Mouse (Mus musculus): ENCODE results near the gene Olfr1258. TPM values are rescaled to one million over a fixed set of nuclear protein-coding genes. Genes with fewer than 3 reads are reported as not detected.
"Not testable (repeated sequence)": the region's sequence is repeated elsewhere in the genome, so short reads cannot be mapped to it uniquely, and the experiment has no call there.

Olfr1258 gene
- not detected in 2 replicates for polyA plus RNA-seq (2015; fragmentation: Nextera tagmentation; extraction: Ambion mirVana)

DNA sequence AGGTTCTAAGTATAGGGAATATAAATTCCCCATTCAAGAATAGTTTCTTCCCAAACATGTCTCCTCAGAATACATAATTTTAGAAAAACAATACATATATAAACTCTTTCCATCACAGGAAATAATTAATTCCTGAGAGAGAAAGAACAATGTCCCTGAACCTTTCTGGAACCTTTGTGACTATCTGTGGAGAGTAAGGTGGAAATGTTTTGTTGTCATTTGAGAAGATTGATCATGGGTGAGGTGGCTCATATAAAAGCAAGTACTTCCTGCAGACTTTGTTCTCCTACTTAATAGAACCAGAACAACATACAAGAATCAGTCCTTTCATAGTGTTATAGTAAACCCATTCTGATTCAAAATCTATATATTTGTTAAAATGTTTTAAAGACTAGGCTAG, at the start of gene Olfr1258:
TSS of gene Olfr1258 (plus strand) at position 301 of the 400 bp plus-strand sequence.
- H3K36me3 ChIP-seq (replicated peaks), result no peaks in the 10 kb centered on the region
- no peak within 1 kb of the TSS for H3K4me3 ChIP-seq
- no peaks in the 10 kb centered on the region for H3K9me3 ChIP-seq
- H3K4me1 ChIP-seq, result no peaks in the 10 kb centered on the region
- no peak within 1 kb of the TSS for H3K4me2 ChIP-seq
- no peak for ATAC-seq (replicated peaks)
- no peak within 1 kb of the TSS for H3K27ac ChIP-seq
- no peak within 1 kb of the TSS for H3K9ac ChIP-seq
- H3K27me3 ChIP-seq (replicated peaks), result no peaks in the 10 kb centered on the region

DNA sequence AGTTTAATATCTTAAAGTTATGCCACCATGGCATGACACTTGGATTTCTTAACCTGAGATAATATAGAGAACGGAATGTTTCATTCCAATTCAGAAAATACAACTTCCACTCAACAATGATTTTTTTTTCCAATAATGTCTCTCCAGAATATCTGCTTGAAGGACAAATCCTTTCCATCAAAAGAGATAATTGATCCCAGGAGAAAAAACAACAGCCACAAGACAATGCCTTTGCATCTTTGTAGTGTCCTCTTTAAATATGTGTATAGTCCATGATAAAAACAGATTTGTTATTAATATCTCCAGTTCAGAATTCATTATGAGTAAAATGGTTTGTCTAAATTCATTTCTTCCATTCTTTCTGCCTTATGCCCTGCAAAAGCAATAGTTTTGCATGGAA, 49.0 kb upstream of the Olfr1258 start, which contains the start of gene Olfr1257:
TSS of gene Olfr1257 (plus strand) at position 301 of the 400 bp plus-strand sequence.
- no peak within 1 kb of the TSS for H3K4me2 ChIP-seq
- 96% methylated on average over 1 of the region's 1 CpGs for WGBS
- no peaks in the 10 kb centered on the region for H3K27me3 ChIP-seq (replicated peaks)
- H3K4me1 ChIP-seq, result no peaks in the 10 kb centered on the region
- no peak within 1 kb of the TSS for H3K27ac ChIP-seq
- H3K4me3 ChIP-seq, result no peak within 1 kb of the TSS
- H3K36me3 ChIP-seq (replicated peaks), result no peaks in the 10 kb centered on the region
- H3K9ac ChIP-seq, result no peak within 1 kb of the TSS
- no peaks in the 10 kb centered on the region for H3K9me3 ChIP-seq
- ATAC-seq (replicated peaks), result no peak

DNA sequence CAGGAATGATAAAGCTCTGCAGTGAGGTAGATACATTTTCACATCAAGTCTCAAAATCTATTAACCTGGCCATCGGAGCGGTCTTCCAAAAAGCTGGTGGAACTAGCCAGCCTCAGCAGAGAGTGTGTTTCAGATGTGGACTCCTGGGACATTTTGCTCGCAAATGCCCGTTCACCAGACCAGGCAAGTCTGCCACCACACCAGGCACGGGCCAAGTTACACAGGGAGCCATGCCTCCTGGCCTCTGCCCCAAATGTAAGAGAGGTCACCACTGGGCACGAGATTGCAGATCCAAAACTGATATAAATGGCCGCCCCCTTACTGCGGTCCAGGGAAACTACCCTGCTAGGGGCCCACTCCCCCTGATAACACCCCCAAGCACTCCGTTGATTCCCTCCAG, 14.5 kb upstream of the Olfr1258 start:
- not testable (repeated sequence) for H3K27me3 ChIP-seq (replicated peaks); H3K4me2 ChIP-seq; ATAC-seq (replicated peaks); H3K4me3 ChIP-seq; H3K9me3 ChIP-seq; H3K36me3 ChIP-seq (replicated peaks); H3K9ac ChIP-seq; H3K27ac ChIP-seq; H3K4me1 ChIP-seq
- WGBS, result 93% methylated on average over 9 of the region's 9 CpGs

DNA sequence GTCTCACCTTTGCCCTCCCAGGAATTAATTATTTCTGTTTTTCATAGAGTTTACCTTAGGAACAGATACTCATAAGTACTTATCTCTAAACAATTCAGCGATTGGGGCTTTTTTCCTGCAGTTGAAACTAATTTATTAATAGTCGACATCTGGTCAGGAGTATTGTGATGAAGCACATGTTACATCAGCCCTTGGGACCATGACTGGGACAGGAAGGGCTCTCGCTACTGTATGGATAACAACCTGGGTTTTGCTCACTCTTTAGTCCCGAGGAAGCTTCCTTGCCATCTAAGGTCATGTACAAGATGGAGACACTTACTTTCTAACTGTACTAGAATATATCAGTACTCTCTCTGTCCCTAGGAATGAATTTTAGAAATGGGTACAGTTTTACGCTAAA, 21.5 kb downstream of the Olfr1258 start, which contains the start of gene Olfr1259:
TSS of gene Olfr1259 (minus strand) at position 101 of the 400 bp plus-strand sequence.
- no peaks in the 10 kb centered on the region for H3K36me3 ChIP-seq (replicated peaks)
- ATAC-seq (replicated peaks), result no peak
- no peak within 1 kb of the TSS for H3K27ac ChIP-seq
- no peak within 1 kb of the TSS for H3K4me2 ChIP-seq
- H3K4me1 ChIP-seq, result no peaks in the 10 kb centered on the region
- no peaks in the 10 kb centered on the region for H3K27me3 ChIP-seq (replicated peaks)
- WGBS, result 88% methylated on average over 5 of the region's 5 CpGs
- H3K9me3 ChIP-seq, result no peaks in the 10 kb centered on the region
- H3K4me3 ChIP-seq, result no peak within 1 kb of the TSS
- no peak within 1 kb of the TSS for H3K9ac ChIP-seq

DNA sequence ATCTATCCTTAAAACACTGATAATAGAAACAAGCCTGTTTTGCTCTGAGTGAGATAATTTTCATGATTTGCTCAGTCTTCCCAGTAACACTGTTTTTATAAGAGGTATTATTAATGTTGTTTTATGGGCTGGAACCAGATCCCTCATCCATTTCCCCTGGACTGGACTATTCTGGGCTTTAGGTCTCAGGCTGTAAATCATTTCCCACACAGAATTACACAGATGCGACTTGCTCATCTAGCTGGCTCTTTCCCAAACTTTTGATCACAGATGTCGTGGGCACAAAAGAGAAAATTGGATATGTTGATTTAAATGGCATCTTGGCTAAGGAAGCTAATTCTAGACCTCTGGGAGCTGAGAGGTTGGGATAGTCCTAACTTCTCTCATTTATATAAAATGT, 47.1 kb downstream of the Olfr1258 start, which contains the start of gene Olfr1260:
TSS of gene Olfr1260 (plus strand) at position 157 of the 400 bp plus-strand sequence.
- no peaks in the 10 kb centered on the region for H3K4me1 ChIP-seq
- no peak within 1 kb of the TSS for H3K27ac ChIP-seq
- H3K4me3 ChIP-seq, result no peak within 1 kb of the TSS
- WGBS, result 73% methylated on average over 2 of the region's 2 CpGs
- H3K27me3 ChIP-seq (replicated peaks), result no peaks in the 10 kb centered on the region
- H3K9ac ChIP-seq, result no peak within 1 kb of the TSS
- H3K36me3 ChIP-seq (replicated peaks), result no peaks in the 10 kb centered on the region
- H3K9me3 ChIP-seq, result no peaks in the 10 kb centered on the region
- H3K4me2 ChIP-seq, result no peak within 1 kb of the TSS
- no peak for ATAC-seq (replicated peaks)

DNA sequence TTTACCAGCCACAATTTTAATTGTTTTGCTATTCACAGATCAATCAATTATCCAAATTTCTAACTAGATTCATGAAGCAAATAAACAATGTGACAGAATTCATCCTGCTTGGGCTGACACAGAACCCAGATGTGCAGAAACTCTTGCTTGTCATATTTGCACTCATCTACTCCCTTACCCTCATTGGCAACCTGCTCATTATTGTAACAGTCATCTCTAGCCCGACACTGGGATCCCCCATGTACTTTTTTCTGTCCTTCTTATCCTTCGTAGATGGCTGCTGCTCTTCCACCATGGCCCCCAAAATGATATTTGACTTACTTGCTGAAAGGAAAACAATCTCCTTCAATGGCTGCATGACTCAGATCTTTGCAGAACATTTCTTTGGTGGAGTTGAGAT, 50.6 kb downstream of the Olfr1258 start:
- Histone ChIP-seq H3K27ac (no peak overlapping the region), H3K27me3 (replicated peaks) (no peaks in the 10 kb centered on the region), H3K36me3 (replicated peaks) (no peaks in the 10 kb centered on the region), H3K9me3 (no peaks in the 10 kb centered on the region), H3K4me2 (no peak overlapping the region), H3K4me3 (no peak overlapping the region), H3K4me1 (no peaks in the 10 kb centered on the region), H3K9ac (no peak overlapping the region)
- ATAC-seq (replicated peaks), result no peak
- 90% methylated on average over 2 of the region's 2 CpGs for WGBS

Other genes starting within 250 kb of the Olfr1258 start
- not detected in 2 replicates for gene Olfr1252, start 202.3 kb upstream of the Olfr1258 start, polyA plus RNA-seq (2015; fragmentation: Nextera tagmentation; extraction: Ambion mirVana)
- gene Olfr1253, start 170.2 kb upstream of the Olfr1258 start, polyA plus RNA-seq (2015; fragmentation: Nextera tagmentation; extraction: Ambion mirVana), result not detected in 2 replicates
- not detected in 2 replicates for gene Olfr1254, start 133.7 kb upstream of the Olfr1258 start, polyA plus RNA-seq (2015; fragmentation: Nextera tagmentation; extraction: Ambion mirVana)
- gene Olfr1255, start 115.3 kb upstream of the Olfr1258 start, polyA plus RNA-seq (2015; fragmentation: Nextera tagmentation; extraction: Ambion mirVana), result not detected in 2 replicates
- not detected in 2 replicates for gene Olfr1256, start 85.8 kb upstream of the Olfr1258 start, polyA plus RNA-seq (2015; fragmentation: Nextera tagmentation; extraction: Ambion mirVana)
- not detected in 2 replicates for gene Olfr48, start 79.1 kb upstream of the Olfr1258 start, polyA plus RNA-seq (2015; fragmentation: Nextera tagmentation; extraction: Ambion mirVana)
- gene Olfr1257, start 48.9 kb upstream of the Olfr1258 start, polyA plus RNA-seq (2015; fragmentation: Nextera tagmentation; extraction: Ambion mirVana), result not detected in 2 replicates
- gene Olfr1259, start 21.4 kb downstream of the Olfr1258 start, polyA plus RNA-seq (2015; fragmentation: Nextera tagmentation; extraction: Ambion mirVana), result not detected in 2 replicates
- not detected in 2 replicates for gene Olfr1260, start 47.0 kb downstream of the Olfr1258 start, polyA plus RNA-seq (2015; fragmentation: Nextera tagmentation; extraction: Ambion mirVana)
- not detected in 2 replicates for gene Olfr1261, start 63.9 kb downstream of the Olfr1258 start, polyA plus RNA-seq (2015; fragmentation: Nextera tagmentation; extraction: Ambion mirVana)
- not detected in 2 replicates for gene Olfr1262, start 72.8 kb downstream of the Olfr1258 start, polyA plus RNA-seq (2015; fragmentation: Nextera tagmentation; extraction: Ambion mirVana)
- not detected in 2 replicates for gene Olfr1263, start 84.8 kb downstream of the Olfr1258 start, polyA plus RNA-seq (2015; fragmentation: Nextera tagmentation; extraction: Ambion mirVana)
- gene Olfr1264, start 98.3 kb downstream of the Olfr1258 start, polyA plus RNA-seq (2015; fragmentation: Nextera tagmentation; extraction: Ambion mirVana), result not detected in 2 replicates
- not detected in 2 replicates for gene Olfr1265, start 108.0 kb downstream of the Olfr1258 start, polyA plus RNA-seq (2015; fragmentation: Nextera tagmentation; extraction: Ambion mirVana)
- gene Olfr140, start 136.3 kb downstream of the Olfr1258 start, polyA plus RNA-seq (2015; fragmentation: Nextera tagmentation; extraction: Ambion mirVana), result not detected in 2 replicates
- not detected in 2 replicates for gene Olfr1269, start 194.1 kb downstream of the Olfr1258 start, polyA plus RNA-seq (2015; fragmentation: Nextera tagmentation; extraction: Ambion mirVana)
- gene Olfr32, start 215.0 kb downstream of the Olfr1258 start, polyA plus RNA-seq (2015; fragmentation: Nextera tagmentation; extraction: Ambion mirVana), result not detected in 2 replicates
- gene Olfr1270, start 225.8 kb downstream of the Olfr1258 start, polyA plus RNA-seq (2015; fragmentation: Nextera tagmentation; extraction: Ambion mirVana), result not detected in 2 replicates